Mouse (Mus musculus) kidney, embryonic 14.5 days (tissue): ENCODE data around the gene Eef1akmt1. TPM values are rescaled to one million over a fixed set of nuclear protein-coding genes. Genes with fewer than 3 reads are reported as not detected.

Experiments used
- ATAC-seq: fragments of 200-750 bp; cut with Nextera tagmentation; 2 replicates; pipeline ENCODE4 v1.8.0; 2017; ENCODE audit warnings: moderate number of reproducible peaks, mild to moderate bottlenecking, moderate TSS enrichment, moderate library complexity; ENCODE audit not compliant: low FRiP score, low TSS enrichment
- H3K27ac ChIP-seq: fragments of 300-500 bp; sonication (generic); 2 replicates; pipeline ENCODE4 v1.5.1; 2014; ENCODE audit warnings: low read depth, mild to moderate bottlenecking, low read length, moderate library complexity, mixed read lengths
- H3K27me3 ChIP-seq: fragments of 300-500 bp; sonication (generic); 2 replicates; pipeline ENCODE4 v1.6.1; 2014; ENCODE audit warnings: mild to moderate bottlenecking, low read length; ENCODE audit not compliant: control insufficient read depth, insufficient read depth
- H3K36me3 ChIP-seq: fragments of 300-500 bp; sonication (generic); 2 replicates; pipeline ENCODE4 v1.6.1; 2014; ENCODE audit warnings: low read length, mixed read lengths; ENCODE audit not compliant: control insufficient read depth, insufficient read depth
- H3K4me1 ChIP-seq: fragments of 300-500 bp; sonication (generic); 2 replicates; pipeline ENCODE4 v1.6.1; 2014; ENCODE audit warnings: low read length, mixed read lengths; ENCODE audit not compliant: control insufficient read depth, insufficient read depth
- H3K4me2 ChIP-seq: fragments of 300-500 bp; sonication (generic); replicated peaks from 2 replicates; pipeline ENCODE4 v1.6.1; 2014; ENCODE audit warnings: low read depth, mild to moderate bottlenecking, low read length
- H3K4me3 ChIP-seq: fragments of 300-500 bp; sonication (generic); 2 replicates; pipeline ENCODE4 v1.5.1; 2014; ENCODE audit warnings: mild to moderate bottlenecking, low read length
- H3K9ac ChIP-seq: fragments of 300-500 bp; sonication (generic); 2 replicates; pipeline ENCODE4 v1.6.1; 2014; ENCODE audit warnings: low read depth, mild to moderate bottlenecking, low read length, moderate library complexity
- H3K9me3 ChIP-seq: fragments of 300-500 bp; sonication (generic); 2 replicates; pipeline ENCODE4 v1.6.1; 2016; ENCODE audit warnings: low read length; ENCODE audit not compliant: control insufficient read depth
- WGBS: fragments of 180-500 bp; shearing (Covaris S2); extraction: QIAGEN DNeasy Blood & Tissue Kit; methylation state at CpG from one replicate; pipeline ENCODE4 v1.1.7; 2014; 5-methylcytosine and 5-hydroxymethylcytosine counted together
- polyA plus RNA-seq: library from polyadenylated mRNA; unstranded; fragments of >200 nt; fragmentation: Nextera tagmentation; extraction: Ambion mirVana; gene quantifications from 2 replicates; pipeline ENCODE4 v1.2.1, GENCODE M21; 2014

The Eef1akmt1 gene
- polyA plus RNA-seq, 1 experiment from 2014 or later = 102 TPM

GRCm38 (mm10) chr14:57607500-57607899, 36.1 kb upstream of the Eef1akmt1 start:
- H3K27me3 ChIP-seq = no peaks in the 10 kb centered on the region
- no peak; the same call in 1 of the 2 replicates for ATAC-seq
- no peaks in the 10 kb centered on the region for H3K9me3 ChIP-seq
- H3K4me3 ChIP-seq = no peak overlapping the region
- WGBS = 28% methylated on average over 1 of the region's 1 CpGs
- H3K4me1 ChIP-seq = 0 out of 2 replicates have a peak, but pooled peaks cover 7% of the 10 kb centered on the region
- H3K27ac ChIP-seq = no peak overlapping the region
- H3K4me2 ChIP-seq = no peak overlapping the region
- no peak overlapping the region for H3K9ac ChIP-seq
- H3K36me3 ChIP-seq = peaks cover 13% of the 10 kb centered on the region

GRCm38 (mm10) chr14:57606663-57607365, 35.4 kb upstream of the Eef1akmt1 start:
- no peaks in the 10 kb centered on the region for H3K27me3 ChIP-seq
- 60% methylated on average over 8 of the region's 8 CpGs for WGBS
- no peak overlapping the region for H3K4me2 ChIP-seq
- no peak overlapping the region for H3K9ac ChIP-seq
- H3K4me1 ChIP-seq = 0 out of 2 replicates have a peak, but pooled peaks cover 7% of the 10 kb centered on the region
- peaks cover 18% of the 10 kb centered on the region for H3K36me3 ChIP-seq
- H3K27ac ChIP-seq = no peak overlapping the region
- H3K9me3 ChIP-seq = no peaks in the 10 kb centered on the region
- no peak for ATAC-seq
- H3K4me3 ChIP-seq = no peak overlapping the region

GRCm38 (mm10) chr14:57593279-57593678, 21.9 kb upstream of the Eef1akmt1 start:
- no peak for ATAC-seq
- no peaks in the 10 kb centered on the region for H3K4me1 ChIP-seq
- peaks cover 76% of the 10 kb centered on the region for H3K36me3 ChIP-seq
- no peaks in the 10 kb centered on the region for H3K9me3 ChIP-seq
- H3K9ac ChIP-seq = no peak overlapping the region
- no peak overlapping the region for H3K27ac ChIP-seq
- H3K4me2 ChIP-seq = no peak overlapping the region
- 96% methylated on average over 5 of the region's 5 CpGs for whole genome bisulfite sequencing
- H3K27me3 ChIP-seq = no peaks in the 10 kb centered on the region
- no peak overlapping the region for H3K4me3 ChIP-seq

GRCm38 (mm10) chr14:57591830-57592229, 20.4 kb upstream of the Eef1akmt1 start:
- Histone ChIP-seq H3K27ac (no peak overlapping the region), H3K4me1 (no peaks in the 10 kb centered on the region), H3K9ac (no peak overlapping the region), H3K27me3 (no peaks in the 10 kb centered on the region), H3K4me3 (no peak overlapping the region), H3K9me3 (no peaks in the 10 kb centered on the region), H3K36me3 (peaks cover 68% of the 10 kb centered on the region), H3K4me2 (no peak overlapping the region)
- WGBS = 94% methylated on average over 3 of the region's 3 CpGs
- no peak for ATAC-seq

- Histone ChIP-seq H3K4me2 (no peak overlapping the region), H3K27me3 (no peaks in the 10 kb centered on the region), H3K9ac (no peak overlapping the region), H3K9me3 (peaks cover 2% of the 10 kb centered on the region; the same call in 1 of the 2 replicates), H3K4me1 (no peaks in the 10 kb centered on the region), H3K36me3 (peaks cover 12% of the 10 kb centered on the region; the same call in 1 of the 2 replicates), H3K4me3 (no peak overlapping the region), H3K27ac (no peak overlapping the region)
- ATAC-seq = no peak
- WGBS = 97% methylated on average over 2 of the region's 2 CpGs
Measured at GRCm38 (mm10) chr14:57576364-57577060, 5.1 kb upstream of the Eef1akmt1 start.

- Histone ChIP-seq H3K4me1 (peaks cover 6% of the 10 kb centered on the region; the same call in 1 of the 2 replicates), H3K36me3 (peaks cover 6% of the 10 kb centered on the region; the same call in 1 of the 2 replicates)
- WGBS = 89% methylated on average over 6 of the region's 6 CpGs
Measured at GRCm38 (mm10) chr14:57574792-57575587, 3.6 kb upstream of the Eef1akmt1 start.

GRCm38 (mm10) chr14:57565626-57566025, 5.8 kb downstream of the Eef1akmt1 start:
- Histone ChIP-seq H3K36me3 (peaks cover 5% of the 10 kb centered on the region; the same call in 1 of the 2 replicates), H3K27me3 (no peaks in the 10 kb centered on the region), H3K4me1 (peaks cover 3% of the 10 kb centered on the region; the same call in 1 of the 2 replicates), H3K4me2 (no peak overlapping the region), H3K9me3 (no peaks in the 10 kb centered on the region), H3K4me3 (no peak overlapping the region), H3K9ac (no peak overlapping the region), H3K27ac (no peak overlapping the region)
- WGBS = 92% methylated on average over 6 of the region's 6 CpGs
- ATAC-seq = no peak

More at GRCm38 (mm10) chr14:57574792-57575587, 3.6 kb upstream of the Eef1akmt1 start:
- Histone ChIP-seq H3K27ac (no peak overlapping the region), H3K4me3 (no peak overlapping the region), H3K27me3 (no peaks in the 10 kb centered on the region), H3K9ac (no peak overlapping the region), H3K4me2 (no peak overlapping the region), H3K9me3 (peaks cover 2% of the 10 kb centered on the region; the same call in 1 of the 2 replicates)
- no peak for ATAC-seq

- H3K27me3 ChIP-seq = no peaks in the 10 kb centered on the region
- no peaks in the 10 kb centered on the region for H3K36me3 ChIP-seq
- H3K4me2 ChIP-seq = no peak overlapping the region
- no peak overlapping the region for H3K4me3 ChIP-seq
- no peaks in the 10 kb centered on the region for H3K4me1 ChIP-seq
- 86% methylated on average over 1 of the region's 1 CpGs for WGBS
- no peak overlapping the region for H3K27ac ChIP-seq
- no peak overlapping the region for H3K9ac ChIP-seq
- no peak for ATAC-seq
- H3K9me3 ChIP-seq = no peaks in the 10 kb centered on the region
Measured at GRCm38 (mm10) chr14:57556922-57557321, 14.5 kb downstream of the Eef1akmt1 start.
